Mouse (Mus musculus) intestine, postnatal 0 days (tissue): ENCODE data around the gene Vangl1. TPM values are rescaled to one million over a fixed set of nuclear protein-coding genes. Genes with fewer than 3 reads are reported as not detected.

Experiments used
- ATAC-seq: fragments of 200-750 bp; cut with Nextera tagmentation; 2 replicates; pipeline ENCODE4 v1.8.0; 2017; ENCODE audit warnings: mild to moderate bottlenecking, moderate TSS enrichment, moderate library complexity
- H3K27ac ChIP-seq: fragments of 300-500 bp; sonication (generic); 2 replicates; pipeline ENCODE4 v1.5.1; 2014; ENCODE audit warnings: mild to moderate bottlenecking, low read depth, low read length, moderate library complexity
- H3K27me3 ChIP-seq: fragments of 300-500 bp; sonication (generic); replicated peaks from 2 replicates; pipeline ENCODE4 v1.6.1; 2014; ENCODE audit warnings: low read length, mixed read lengths; ENCODE audit not compliant: control insufficient read depth, insufficient read depth
- H3K36me3 ChIP-seq: fragments of 300-500 bp; sonication (generic); 2 replicates; pipeline ENCODE4 v1.6.1; 2014; ENCODE audit warnings: mild to moderate bottlenecking, moderate library complexity; ENCODE audit not compliant: control insufficient read depth, insufficient read depth
- H3K4me1 ChIP-seq: fragments of 300-500 bp; sonication (generic); replicated peaks from 2 replicates; pipeline ENCODE4 v1.6.1; 2014; ENCODE audit warnings: antibody characterized with exemption, low read length, mixed read lengths; ENCODE audit not compliant: control insufficient read depth, insufficient read depth
- H3K4me2 ChIP-seq: fragments of 300-500 bp; sonication (generic); replicated peaks from 2 replicates; pipeline ENCODE4 v1.6.1; 2014; ENCODE audit warnings: low read depth, mild to moderate bottlenecking, moderate library complexity
- H3K4me3 ChIP-seq: fragments of 300-500 bp; sonication (generic); 2 replicates; pipeline ENCODE4 v1.5.1; 2014; ENCODE audit warnings: low read depth, low read length
- H3K9ac ChIP-seq: fragments of 300-500 bp; sonication (generic); 2 replicates; pipeline ENCODE4 v1.6.1; 2014; ENCODE audit warnings: mild to moderate bottlenecking, low read depth, low read length
- H3K9me3 ChIP-seq: fragments of 300-500 bp; sonication (generic); 2 replicates; pipeline ENCODE4 v1.6.1; 2016; ENCODE audit warnings: mixed run types; ENCODE audit not compliant: control insufficient read depth
- CTCF ChIP-seq: sonication (generic); IDR thresholded peaks from 2 replicates; pipeline ENCODE4 v1.5.1; 2016; ENCODE audit warnings: low read depth, mild to moderate bottlenecking, control low read depth, antibody characterized with exemption, moderate library complexity
- WGBS: fragments of 180-500 bp; shearing (Covaris S2); extraction: QIAGEN DNeasy Blood & Tissue Kit; methylation state at CpG from one replicate; pipeline ENCODE4 v1.1.7; 2014; 5-methylcytosine and 5-hydroxymethylcytosine counted together
- polyA plus RNA-seq: library from polyadenylated mRNA; unstranded; fragments of >200 nt; fragmentation: Nextera tagmentation; extraction: Ambion mirVana; gene quantifications from 2 replicates; pipeline ENCODE4 v1.2.1, GENCODE M21; 2015

The Vangl1 gene
- polyA plus RNA-seq, 1 experiment from 2014 or later, result 7.2 TPM

DNA sequence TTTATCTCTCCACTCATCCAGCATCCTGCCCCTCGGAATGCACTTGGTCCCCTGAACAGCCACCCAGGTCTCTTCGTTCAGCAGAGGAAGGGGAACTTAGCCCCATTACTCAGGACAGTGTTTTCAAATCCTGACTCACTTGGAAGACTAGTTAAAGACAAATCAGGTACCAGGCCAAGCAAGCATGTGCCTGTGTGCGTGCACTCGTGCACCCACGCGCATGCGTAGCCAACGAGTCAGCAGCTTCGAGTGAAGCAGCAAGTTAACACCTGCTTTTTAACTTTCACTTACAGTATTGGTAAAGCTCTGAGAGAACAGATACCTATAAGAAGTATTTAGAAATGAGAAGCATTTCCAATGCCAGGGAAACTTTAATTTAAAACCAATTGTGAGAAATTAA lies 8.3 kb downstream of the Vangl1 start:
- Histone ChIP-seq H3K36me3 (peaks cover 3% of the 10 kb centered on the region; the same call in 1 of the 2 replicates), H3K4me3 (no peak overlapping the region), H3K27ac (no peak overlapping the region), H3K4me2 (no peak overlapping the region), H3K9ac (no peak overlapping the region), H3K27me3 (no peaks in the 10 kb centered on the region), H3K4me1 (peaks cover 26% of the 10 kb centered on the region), H3K9me3 (no peaks in the 10 kb centered on the region)
- 61% methylated on average over 9 of the region's 9 CpGs for WGBS
- no peak for ATAC-seq
- TF ChIP-seq CTCF, result no peak

DNA sequence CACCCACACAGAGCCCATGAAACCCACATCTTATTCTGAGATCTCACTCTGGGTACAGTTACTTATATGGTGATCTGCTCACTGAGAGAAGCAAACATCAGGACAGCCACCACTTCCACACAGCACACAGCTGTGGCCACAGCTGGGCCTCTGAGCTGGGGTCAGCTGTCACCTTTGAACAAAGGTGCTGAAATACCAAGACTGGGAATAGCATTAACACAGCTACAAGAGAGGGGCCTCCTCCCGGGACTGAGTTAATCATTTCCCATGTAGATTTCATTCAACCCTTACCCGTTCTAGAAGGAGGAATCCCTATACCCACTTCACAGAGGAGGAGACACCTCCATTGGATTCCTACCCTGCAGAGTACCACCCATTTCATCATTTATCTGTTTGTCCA lies 8.7 kb downstream of the Vangl1 start:
- no peak for TF ChIP-seq CTCF
- no peak overlapping the region for H3K27ac ChIP-seq
- no peaks in the 10 kb centered on the region for H3K27me3 ChIP-seq
- peak; percentile 42; the same call in 1 of the 2 replicates for ATAC-seq
- peaks cover 3% of the 10 kb centered on the region; the same call in 1 of the 2 replicates for H3K36me3 ChIP-seq
- 37% methylated on average over 2 of the region's 2 CpGs for WGBS
- H3K4me2 ChIP-seq, result no peak overlapping the region
- H3K9ac ChIP-seq, result no peak overlapping the region
- peaks cover 26% of the 10 kb centered on the region for H3K4me1 ChIP-seq
- no peaks in the 10 kb centered on the region for H3K9me3 ChIP-seq
- no peak overlapping the region for H3K4me3 ChIP-seq

DNA sequence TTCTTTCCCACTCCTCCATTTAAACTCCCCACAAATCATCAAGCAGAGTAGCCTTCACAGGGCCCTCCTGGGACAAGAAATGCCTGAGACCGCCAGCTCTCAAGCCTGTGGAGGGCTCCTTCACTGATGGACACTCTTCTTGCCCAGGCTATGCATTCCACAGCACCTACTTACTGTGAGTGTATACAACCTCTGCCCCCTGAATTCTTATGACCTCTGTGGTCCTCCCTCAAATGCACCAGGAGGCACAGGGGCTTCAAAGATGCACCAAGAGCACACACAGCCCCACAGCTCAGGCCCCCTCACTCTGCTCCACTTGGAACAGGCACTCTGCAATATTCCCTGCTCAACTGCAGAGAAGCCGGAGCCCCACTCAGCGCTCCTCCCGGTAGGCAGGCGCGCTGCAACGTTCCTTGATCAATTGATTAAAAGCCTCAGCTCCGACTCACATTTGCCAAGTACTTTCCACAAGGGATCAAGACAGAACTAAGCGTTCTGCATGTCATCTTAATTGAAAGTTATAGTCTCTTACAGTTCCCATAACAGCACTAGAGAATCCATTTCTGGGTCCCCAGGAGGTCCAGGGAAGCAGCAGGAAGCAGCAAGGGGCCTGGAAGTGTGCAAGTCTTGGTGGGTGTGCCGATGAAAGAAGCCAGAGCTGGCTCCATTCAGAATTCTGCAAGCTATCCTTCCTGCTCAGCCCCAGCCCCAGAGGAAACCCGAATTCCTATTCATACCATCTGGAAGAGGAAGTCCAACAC lies 10.0 kb downstream of the Vangl1 start:
- no peak for ATAC-seq
- no peaks in the 10 kb centered on the region for H3K27me3 ChIP-seq
- H3K4me2 ChIP-seq, result no peak overlapping the region; the same call in 1 of the 2 replicates
- H3K4me3 ChIP-seq, result no peak overlapping the region
- no peak overlapping the region for H3K9ac ChIP-seq
- WGBS, result 44% methylated on average over 11 of the region's 11 CpGs
- peaks cover 26% of the 10 kb centered on the region for H3K4me1 ChIP-seq
- no peak for TF ChIP-seq CTCF
- H3K27ac ChIP-seq, result no peak overlapping the region
- H3K36me3 ChIP-seq, result peaks cover 3% of the 10 kb centered on the region; the same call in 1 of the 2 replicates
- H3K9me3 ChIP-seq, result no peaks in the 10 kb centered on the region

DNA sequence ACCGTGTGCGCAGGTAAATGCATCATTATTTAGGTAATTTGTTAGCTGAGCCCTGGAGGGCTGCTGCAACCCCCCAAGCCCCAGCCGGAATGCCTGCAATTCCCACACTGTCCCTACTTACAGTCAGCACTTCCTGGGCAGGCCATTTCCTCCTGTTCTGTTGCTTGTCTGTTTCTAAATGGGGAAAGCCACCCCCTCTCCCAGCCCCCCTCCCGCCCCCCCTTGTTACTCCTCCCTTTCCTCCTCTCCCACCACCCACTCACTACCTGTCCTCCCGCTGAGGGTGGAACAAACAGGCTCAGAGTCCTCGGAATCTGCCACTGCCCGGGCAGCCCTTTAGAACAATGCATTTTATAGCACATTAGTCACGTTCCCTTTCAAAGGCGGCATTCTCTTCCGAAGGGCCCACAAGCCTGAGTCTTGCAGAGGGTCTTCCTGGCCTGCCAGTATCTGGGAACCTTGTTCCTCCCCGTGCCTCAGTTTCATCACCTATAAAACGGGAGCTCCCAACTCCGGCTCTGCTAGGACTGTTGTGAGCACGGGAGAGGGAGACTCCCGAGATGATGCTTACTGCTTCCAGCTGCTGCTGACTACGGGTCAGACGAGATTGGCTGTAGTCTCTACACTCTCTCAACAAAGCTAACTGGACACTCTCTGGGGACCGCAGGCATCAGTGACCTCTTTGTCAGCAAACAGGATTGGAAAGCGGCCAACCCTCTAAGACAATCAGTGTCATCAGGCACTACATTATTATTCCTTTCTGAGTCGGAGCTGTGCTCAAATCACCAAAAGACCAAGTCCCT lies 10.8 kb downstream of the Vangl1 start:
- 15% methylated on average over 20 of the region's 20 CpGs for WGBS
- peaks cover 7% of the 10 kb centered on the region for H3K36me3 ChIP-seq
- peak overlapping the region; percentile 48 for H3K4me2 ChIP-seq
- TF ChIP-seq CTCF, result no peak
- no peak overlapping the region for H3K9ac ChIP-seq
- H3K27me3 ChIP-seq, result no peaks in the 10 kb centered on the region
- H3K9me3 ChIP-seq, result no peaks in the 10 kb centered on the region
- ATAC-seq, result no peak
- H3K27ac ChIP-seq, result no peak overlapping the region
- H3K4me3 ChIP-seq, result no peak overlapping the region
- H3K4me1 ChIP-seq, result peaks cover 26% of the 10 kb centered on the region

DNA sequence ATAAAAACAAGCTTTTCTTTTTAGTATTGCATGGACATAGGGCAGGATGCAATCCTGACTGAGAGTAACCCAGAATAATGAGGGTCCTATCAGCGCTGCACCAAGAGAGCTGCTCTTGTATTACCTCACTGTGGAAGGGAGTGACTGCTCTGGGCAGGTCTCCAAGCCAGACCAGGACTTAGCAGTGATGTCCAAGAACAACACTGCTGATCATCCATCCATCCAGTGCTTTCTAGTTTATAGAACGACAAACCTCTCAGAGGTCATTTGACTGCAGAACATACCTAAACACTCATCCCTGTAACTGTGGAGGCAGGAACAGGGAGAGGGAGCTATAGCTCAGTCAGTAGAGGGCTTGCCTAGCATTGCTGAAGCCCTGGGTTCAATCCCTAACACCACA lies 11.9 kb downstream of the Vangl1 start:
- H3K4me3 ChIP-seq, result no peak overlapping the region
- no peak overlapping the region for H3K9ac ChIP-seq
- H3K36me3 ChIP-seq, result peaks cover 9% of the 10 kb centered on the region
- H3K27ac ChIP-seq, result no peak overlapping the region
- TF ChIP-seq CTCF, result no peak
- 62% methylated on average over 2 of the region's 2 CpGs for WGBS
- no peaks in the 10 kb centered on the region for H3K9me3 ChIP-seq
- peaks cover 26% of the 10 kb centered on the region for H3K4me1 ChIP-seq
- ATAC-seq, result no peak
- H3K4me2 ChIP-seq, result no peak overlapping the region
- no peaks in the 10 kb centered on the region for H3K27me3 ChIP-seq

DNA sequence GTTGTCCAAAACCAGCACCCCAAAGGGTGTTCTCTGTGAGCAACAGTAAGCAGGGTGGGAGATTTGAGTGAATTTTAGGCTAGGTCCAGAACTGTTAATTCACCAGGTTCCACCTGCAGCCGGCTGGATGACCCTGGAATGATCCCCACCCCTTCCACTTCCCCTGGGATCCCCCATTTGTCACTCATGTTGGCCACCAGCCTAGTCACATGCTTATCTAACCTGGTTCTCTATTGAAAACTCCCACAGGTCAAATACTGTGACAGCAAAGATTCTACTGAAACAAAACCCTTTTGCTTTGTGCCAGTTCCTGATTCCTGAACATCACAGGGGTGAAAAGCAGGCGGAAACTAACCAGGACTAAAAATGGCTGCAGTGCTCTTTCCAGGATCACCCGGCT lies 12.9 kb downstream of the Vangl1 start:
- no peak for TF ChIP-seq CTCF
- H3K27me3 ChIP-seq, result no peaks in the 10 kb centered on the region
- no peak for ATAC-seq
- no peaks in the 10 kb centered on the region for H3K9me3 ChIP-seq
- H3K4me2 ChIP-seq, result no peak overlapping the region
- no peak overlapping the region for H3K4me3 ChIP-seq
- peaks cover 14% of the 10 kb centered on the region for H3K36me3 ChIP-seq
- no peak overlapping the region for H3K27ac ChIP-seq
- H3K9ac ChIP-seq, result no peak overlapping the region
- 90% methylated on average over 3 of the region's 3 CpGs for WGBS
- peaks cover 26% of the 10 kb centered on the region for H3K4me1 ChIP-seq
